Mouse (Mus musculus): ENCODE data around the gene Acbd5.
A peak's percentile ranks its signal among the peaks of the same experiment; 100 is the strongest.
"Not testable (repeated sequence)": the region's sequence is repeated elsewhere in the genome, so short reads cannot be mapped to it uniquely, and the experiment has no call there.

The Acbd5 gene

DNA sequence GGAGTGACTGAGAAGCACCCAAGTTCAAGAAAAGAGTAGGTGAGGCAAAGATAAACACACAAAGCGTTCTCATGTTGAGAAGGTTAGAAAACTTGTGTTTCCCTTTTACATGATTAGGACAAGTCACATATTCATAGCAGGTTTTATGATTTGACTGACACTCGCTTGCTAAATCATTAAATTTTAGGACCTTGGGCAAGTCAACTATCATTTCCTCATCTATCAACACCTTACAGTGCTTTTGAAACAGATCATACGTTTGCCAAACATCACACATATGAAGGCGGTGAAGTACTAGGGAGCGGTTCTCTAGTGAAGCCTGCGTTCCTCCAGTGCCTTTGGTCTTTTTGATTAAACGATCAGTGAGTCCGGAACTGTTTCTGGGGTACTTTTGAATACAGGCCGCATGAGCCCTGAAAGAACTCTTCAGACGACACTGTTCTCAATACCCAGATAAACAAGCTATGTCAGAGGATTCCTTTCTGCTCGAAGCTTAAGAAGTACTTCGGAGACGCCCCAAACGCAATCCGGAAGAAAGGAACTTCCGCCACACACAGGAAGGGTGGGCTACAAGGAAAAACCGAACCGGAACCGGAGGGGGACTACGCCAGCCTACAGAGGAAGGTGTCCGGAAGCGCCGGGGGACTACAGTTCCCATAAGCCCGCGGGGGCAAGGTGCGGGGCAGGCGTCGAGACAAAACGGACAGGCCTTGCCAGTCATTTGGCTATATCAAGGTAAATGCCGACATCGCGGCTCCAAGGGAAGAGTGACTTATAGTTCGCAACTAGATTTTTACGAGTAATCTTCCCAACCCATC, at the start of gene Acbd5:
Gene Acbd5, plus strand, starts transcription at position 616 of the 818 bp plus-strand sequence.
- DNase-seq (ENCODE audit: low spot score in 2 of 2) = peak; percentile 91

DNA sequence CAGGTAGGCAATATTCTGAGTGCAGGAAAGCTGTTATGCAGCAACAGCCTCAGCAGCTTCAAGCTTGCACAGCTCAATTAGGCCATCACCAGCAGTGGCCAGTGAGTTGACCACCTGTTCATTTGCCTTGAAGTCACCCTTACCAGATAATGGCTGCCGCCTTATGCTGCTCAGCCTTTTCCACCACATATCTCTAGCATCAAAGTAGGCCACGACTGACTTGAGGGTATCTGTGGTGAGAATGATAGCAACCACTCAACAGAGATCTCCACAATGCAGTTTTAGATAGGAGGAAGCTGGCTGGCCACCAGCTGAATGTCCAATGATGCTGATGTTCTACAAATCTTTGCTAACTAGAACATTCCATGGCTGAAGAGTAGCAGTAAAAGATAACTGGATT, 48.8 kb upstream of the Acbd5 start:
- DNase-seq (ENCODE audit: low spot score in 2 of 2) = no peak

DNA sequence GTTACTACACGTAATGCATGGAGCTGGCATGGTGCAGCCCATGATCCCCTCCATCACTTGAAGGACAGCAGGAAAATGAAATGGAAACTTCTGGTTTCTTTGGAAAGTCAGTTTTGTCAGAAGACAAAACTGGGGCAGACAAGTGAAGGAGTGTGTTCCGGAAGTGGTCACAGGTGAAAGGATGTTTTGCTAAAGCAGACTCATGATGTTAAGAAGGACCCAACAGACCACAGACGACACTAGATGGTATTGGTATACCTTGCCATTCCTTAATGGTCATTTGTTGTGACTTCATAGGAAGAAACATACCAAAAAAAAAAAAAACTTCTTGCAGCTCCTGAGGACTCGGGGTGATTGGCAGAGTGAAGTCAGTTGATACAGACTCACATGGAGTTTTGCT, 46.6 kb upstream of the Acbd5 start:
- no peak for DNase-seq (ENCODE audit: low spot score in 2 of 2)

DNA sequence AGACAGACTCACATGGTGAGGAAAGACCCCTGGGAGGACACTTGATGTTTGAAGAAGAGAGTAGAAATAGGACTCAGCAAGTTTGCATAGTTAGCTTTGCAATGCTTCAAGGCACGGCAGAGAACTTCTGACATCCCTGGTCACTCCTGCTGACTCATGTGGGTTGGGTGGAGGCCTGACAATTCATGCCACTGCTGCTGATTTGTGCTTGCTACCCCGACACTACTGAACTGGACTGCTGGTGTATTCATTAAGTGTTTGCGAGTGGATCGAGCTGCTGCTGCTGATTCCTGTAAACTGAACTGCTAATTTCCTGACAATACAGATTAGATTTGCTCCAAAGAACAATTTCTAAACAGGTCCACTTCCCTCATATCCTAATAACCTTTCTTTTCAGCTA, 46.2 kb upstream of the Acbd5 start:
- no peak for DNase-seq (ENCODE audit: low spot score in 2 of 2)

DNA sequence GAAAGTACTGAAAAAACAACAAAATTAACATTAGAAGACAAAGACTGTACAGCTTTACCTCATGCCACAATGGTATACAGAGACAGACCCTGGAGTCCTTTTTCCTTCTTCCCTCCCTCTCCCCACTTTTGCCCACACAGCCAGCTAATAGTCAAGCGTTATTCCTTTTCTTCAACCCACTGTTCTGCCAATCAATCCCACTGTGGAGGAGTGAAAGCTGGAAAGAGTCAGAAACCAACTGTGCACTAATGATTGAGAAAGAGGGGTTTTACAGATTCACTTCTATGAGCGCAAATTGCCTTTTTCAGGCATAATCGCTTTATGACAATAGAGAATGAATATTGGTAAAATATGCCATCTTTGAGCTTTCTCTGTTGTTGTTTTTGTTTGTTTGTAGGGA, 44.9 kb upstream of the Acbd5 start:
- no peak for DNase-seq (ENCODE audit: low spot score in 2 of 2)

DNA sequence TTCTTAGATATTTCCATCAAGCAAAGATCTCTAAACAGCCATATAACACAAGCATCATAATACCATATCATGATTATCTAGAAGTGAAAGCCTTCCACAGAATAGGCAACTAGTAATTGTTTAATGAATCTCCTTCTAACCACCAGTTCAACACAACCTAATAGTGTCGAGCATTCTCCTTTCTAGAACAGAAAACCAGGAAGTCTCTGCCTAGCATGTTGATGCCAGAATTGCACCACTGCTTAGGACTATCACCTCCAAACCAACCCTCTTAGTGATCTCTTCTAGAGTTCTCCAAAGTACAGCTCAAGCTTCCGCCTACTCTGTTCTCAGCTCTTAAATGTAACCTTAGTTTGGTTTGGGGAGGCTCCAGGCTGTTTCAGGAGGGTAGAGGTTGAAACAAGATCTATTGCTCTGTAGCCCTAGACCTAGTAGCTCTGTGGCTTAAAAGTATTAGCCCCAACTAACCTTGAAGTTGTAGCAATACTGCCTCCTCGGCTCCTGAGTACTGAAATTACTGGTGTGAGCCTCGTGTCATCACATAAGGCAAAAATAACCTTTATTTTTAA, 44.2 kb upstream of the Acbd5 start:
- DNase-seq (ENCODE audit: low spot score in 2 of 2) = no peak

DNA sequence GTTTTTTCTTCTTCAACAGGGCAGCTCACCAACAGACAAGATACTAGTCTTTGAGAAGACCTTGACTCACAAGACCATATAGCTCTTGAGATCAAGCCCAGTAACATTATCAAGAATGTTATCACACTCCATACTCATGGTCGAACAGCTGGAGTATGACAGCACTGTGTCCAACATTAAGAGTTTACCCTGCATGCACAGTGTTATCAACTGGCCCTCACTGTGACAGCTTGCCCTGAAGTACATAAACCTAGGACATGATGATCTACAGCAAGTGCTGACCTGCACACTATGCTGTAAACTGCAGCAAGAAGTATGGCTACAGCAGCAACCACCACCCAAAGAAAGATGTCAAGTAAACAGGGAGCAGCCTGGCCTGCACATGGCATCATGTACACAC, 41.6 kb upstream of the Acbd5 start:
- DNase-seq (ENCODE audit: low spot score in 2 of 2) = no peak

DNA sequence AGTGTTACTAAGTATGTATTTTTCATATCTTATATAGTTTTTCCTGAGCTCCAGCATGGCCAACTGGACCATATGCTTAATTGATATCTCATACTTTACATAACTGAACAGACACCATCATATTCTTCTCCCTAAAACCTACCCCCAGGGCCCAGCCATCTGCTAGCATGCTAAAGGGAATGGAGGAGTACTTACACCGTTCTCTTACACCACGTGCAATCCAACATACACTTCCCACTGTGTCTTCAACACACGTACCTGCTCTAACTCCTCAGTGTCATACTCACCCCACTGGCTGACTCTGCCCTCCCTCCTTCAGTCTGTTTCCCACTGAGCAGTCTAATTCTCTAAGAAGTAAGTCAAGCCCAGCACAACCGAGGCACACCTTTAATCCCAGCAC, 39.1 kb upstream of the Acbd5 start:
- no peak for DNase-seq (ENCODE audit: low spot score in 2 of 2)

DNA sequence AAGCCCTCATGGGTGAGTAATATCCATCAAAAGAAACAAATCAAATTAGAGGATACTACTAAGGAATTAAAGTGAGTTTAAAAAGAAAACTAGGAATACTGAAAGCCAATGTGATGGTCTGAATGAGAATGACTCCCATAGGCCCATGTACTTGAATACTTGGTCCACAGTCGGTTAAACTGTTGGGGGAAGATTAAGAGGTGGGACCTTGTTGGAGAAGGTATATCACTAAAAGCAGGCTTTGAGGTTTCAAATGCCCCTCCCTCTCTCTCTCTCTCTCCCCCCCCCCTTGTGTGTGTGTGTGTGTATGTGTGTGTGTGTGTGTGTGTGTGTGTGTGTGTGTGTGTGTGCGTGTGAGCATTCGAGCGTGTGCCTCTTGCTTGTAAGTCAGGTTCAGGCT, 37.3 kb upstream of the Acbd5 start:
- DNase-seq (ENCODE audit: low spot score in 2 of 2) = no peak

DNA sequence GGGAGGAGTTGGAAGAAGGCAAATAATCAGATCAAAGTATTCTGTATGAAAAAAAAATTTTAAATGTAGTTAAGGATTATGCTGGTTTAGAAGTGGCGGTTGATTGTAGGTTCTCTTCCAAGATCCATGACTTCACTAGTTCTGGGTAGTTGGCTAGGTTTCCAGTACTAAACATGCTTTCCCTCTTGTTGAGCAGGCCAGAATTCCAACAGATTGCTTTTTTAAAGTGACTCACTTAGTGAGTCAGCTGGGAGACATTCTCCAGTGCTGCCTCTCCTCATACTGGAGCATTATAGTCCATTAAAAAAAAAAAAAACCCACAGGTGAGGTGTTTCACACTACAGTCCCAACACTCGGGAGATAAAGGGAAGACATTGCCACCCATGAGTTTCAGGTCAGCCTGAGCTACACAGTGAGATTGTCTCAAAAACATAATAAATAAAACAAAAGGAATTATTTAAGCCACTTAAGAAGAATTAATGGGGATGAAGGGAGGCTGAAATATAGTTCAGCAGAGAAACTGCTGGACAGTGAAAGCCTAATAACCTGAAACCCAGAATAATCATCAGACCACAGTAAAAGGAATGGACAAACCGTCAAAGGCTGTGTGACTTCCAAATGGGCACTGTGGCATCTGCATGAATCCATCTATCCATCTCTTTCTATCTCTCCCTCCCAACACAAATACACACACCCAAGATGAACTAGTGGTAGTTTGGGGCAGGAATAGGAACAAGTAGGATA, 33.1 kb upstream of the Acbd5 start:
- no peak for DNase-seq (ENCODE audit: low spot score in 2 of 2)

DNA sequence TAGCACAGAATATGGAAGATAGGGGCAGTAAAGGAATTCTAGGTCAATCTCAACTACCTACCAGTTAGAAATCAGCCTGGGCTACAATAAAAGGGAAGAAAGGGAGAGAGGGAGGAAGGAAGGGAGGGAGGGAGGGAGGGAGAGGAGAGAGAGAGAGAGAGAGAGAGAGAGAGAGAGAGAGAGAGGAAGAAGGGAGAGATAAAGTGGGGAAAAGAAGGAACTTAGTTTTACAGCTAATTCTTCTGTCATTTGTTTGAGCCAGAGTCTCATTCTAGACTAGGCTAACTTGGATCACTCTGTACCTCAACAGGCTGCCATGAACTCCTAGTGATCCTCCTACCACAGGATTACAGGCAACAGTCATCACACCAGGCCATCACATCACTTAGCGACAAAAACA, 32.5 kb upstream of the Acbd5 start:
- no peak for DNase-seq (ENCODE audit: low spot score in 2 of 2)

DNA sequence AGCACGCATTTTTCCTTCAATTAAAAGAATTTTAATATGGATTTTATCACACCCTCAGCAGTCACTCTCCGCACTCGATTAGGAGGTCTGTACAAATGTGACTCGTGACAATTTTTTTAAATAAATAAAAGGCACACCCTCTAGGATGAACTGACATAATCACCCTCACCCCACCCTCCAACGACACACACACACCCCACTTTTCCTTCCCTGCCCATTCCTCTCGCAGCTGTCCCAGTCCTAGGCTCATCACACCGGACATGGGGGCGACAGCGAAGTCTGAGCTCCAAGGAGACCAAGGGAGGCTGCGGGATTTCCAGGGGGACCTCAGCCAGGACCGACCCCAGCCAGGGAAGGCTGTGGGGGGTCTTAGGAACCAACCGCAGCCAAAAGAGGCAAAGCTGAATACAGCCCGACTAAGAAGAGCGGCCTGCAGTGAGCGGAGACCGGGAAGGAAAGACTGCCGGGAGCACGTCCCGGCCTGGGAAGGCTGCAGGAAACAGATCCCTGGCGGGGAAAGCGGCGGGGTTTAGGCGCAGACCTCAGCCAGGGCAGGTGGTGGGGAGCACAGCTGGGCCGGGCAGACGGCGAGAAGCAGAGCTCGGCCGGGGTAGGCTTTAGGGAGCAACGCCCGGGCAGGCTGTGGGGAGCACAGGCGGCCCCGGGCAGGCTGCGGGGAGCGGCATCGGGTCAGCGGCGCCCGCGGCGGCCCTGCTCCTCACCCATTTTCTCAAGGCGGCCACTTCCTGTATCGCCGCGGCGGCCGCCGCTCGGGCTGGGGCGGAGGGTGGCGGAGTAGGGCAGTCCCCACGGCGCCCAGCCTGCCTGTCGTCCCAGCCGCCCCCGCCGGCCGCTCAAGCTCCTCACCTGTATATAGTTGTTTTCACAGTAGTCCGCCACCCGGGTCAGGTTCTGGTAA, 28.6 kb upstream of the Acbd5 start:
- DNase-seq (ENCODE audit: low spot score in 2 of 2) = peak in 1 of 2 experiments; percentile 29

DNA sequence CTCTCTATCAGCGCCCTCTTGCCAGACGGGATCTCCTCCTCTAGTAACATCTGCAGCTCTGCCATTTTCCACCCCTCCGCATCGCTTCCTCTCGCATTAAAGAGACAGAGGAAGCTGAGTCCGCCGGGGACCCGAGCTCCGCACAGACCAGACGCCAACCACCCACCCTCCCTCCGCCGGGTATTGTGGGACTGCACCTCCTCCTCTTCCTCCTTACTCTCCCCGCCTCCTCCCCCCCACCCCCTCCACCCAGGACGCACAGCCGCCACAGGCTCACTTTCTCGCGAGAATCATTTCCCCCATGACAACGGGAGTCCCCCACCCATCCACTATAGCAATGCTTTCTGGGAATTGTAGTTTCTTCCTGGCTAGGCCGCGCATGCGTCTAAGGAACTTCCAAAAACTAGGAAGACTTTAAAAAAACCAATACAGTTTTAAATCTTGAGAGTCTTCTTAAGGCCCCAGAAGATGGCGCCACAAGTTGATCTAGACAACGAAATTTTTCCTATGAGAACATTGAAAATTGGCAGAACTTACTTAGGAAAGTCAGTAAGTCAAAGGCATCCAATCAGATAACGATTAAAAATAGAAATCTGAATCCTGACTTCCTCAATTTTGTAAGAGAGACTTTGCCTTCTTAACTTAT, 27.8 kb upstream of the Acbd5 start, which contains the start of gene Abi1:
Gene Abi1, minus strand, starts transcription at position 241 of the 646 bp plus-strand sequence.
- DNase-seq (ENCODE audit: low spot score in 2 of 2) = peak; percentile 92 to 93

DNA sequence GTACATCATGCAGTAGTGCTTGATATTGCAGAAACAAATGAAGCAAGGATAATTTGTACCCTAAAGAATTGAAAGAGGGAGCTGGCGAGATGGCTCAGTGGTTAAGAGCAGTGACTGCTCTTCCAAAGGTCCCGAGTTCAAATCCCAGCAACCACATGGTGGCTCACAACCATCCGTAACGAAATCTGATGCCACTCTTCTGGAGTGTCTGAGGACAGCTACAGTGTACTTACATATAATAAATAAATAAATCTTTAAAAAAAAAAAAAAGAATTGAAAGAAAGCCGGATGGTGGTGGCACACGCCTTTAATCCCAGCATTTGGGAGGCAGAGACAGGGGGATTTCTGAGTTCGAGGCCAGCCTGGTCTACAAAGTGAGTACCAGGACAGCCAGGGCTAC, 27.3 kb upstream of the Acbd5 start:
- DNase-seq (ENCODE audit: low spot score in 2 of 2) = not testable (repeated sequence)

DNA sequence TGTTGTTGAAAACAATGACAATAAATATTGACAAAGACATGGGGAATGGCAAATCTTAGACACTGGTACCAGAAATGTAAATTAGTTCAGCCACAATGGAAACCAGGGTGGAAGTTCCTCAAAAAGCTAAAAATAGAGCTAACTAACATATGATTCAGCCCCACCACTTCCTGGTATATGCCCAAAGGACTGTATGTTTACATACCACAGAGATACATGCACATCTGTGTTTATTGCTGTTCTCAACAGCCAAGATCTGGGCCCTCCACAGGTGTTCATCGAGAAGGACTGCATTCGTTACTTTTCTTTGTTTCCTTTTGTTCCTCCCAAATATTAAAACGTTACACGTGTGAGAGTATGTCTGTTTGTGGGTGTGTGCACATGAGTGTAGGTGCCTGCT, 26.5 kb upstream of the Acbd5 start:
- DNase-seq (ENCODE audit: low spot score in 2 of 2) = no peak

DNA sequence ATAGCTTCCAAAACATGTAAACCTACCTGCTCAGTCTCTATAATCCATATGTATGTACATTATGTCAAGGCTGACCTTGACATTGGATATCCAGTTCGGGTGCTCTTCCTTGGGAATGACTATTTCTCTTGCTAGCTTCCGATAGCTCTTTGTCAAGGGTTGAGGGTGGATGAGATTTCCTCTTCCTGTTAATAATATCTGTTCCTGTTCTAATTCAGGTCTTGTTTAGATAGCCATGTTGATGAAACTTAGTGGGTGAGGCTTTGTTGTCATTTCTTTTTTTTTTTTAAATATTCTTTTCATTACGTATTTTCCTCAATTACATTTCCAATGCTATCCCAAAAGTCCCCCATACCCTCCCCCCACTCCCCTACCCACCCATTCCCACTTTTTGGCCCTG, 25.8 kb upstream of the Acbd5 start:
- no peak for DNase-seq (ENCODE audit: low spot score in 2 of 2)

DNA sequence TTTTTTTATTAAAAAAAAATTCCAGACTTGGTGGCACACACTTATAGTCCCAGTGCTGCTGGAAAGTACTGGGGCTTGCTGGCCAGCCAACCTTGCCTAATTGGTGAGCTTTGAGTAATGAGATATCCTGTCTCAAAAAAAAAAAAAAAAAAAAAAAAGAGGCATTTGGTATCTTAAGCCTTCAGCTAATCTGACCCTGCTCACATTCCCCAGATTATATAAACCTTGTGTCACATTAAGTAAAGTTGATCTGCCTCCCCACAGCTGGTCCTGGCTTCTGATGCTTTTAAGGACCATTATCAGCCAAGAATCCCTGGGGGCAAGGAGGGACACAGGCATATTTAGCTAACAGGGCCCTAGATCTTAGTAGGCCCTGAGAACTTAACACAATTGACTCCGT, 22.3 kb upstream of the Acbd5 start:
- no peak for DNase-seq (ENCODE audit: low spot score in 2 of 2)

DNA sequence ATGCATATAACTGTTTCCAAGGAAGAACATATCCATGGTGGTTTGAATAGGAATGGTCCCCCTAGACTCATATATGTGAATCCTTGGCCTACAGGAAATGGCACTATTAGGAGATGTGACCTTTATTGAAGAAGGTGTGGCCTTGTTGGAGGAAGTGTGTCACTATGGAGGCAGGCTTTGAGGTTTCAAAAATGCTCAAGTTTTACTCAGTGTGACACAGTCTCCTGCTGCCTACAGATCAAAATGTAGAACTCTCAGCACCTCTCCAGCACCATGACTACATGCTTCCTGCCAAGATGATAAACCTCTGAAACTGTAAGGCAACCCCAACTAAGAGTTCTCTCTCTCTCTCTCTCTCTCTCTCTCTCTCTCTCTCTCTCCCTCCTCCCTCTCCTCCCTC, 20.0 kb upstream of the Acbd5 start:
- DNase-seq (ENCODE audit: low spot score in 2 of 2) = no peak

DNA sequence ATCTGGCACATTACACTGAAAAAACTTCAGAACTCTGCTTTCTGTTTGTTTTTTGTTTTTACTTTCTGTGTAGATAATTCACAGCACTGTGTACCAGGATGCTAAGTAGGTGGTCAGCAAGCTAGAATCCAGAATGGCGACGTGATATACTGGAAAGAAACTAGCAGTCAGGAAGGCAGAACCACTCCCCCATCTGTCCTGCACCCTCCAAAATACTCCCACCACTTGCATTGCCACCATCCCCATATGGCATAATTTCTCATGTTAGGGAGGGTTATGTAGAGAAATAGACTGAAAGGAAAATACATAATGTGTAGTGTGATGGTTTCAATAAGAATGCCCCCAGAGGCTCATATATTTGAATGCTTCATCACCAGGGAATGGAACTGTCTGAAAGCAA, 16.1 kb upstream of the Acbd5 start:
- no peak for DNase-seq (ENCODE audit: low spot score in 2 of 2)

DNA sequence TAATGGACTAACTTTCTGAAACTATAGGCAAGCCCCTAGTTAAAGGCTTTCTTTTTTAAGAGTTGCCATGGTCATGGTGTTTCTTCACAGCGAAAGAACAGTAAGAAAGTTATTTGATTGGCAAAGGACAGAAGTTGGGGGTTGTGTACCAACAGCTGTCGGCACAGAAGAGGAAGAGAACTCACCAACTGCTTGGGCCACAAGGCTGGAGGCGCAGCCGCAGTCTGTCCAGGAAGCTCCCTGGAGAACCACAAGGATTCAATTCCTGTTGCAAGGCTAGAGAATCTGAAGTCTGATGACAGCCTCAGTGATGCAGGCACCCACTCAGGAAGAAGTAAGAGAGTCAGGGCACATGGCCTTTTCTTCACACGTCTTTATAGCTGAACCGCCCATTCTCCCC, 15.4 kb upstream of the Acbd5 start:
- no peak for DNase-seq (ENCODE audit: low spot score in 2 of 2)

DNA sequence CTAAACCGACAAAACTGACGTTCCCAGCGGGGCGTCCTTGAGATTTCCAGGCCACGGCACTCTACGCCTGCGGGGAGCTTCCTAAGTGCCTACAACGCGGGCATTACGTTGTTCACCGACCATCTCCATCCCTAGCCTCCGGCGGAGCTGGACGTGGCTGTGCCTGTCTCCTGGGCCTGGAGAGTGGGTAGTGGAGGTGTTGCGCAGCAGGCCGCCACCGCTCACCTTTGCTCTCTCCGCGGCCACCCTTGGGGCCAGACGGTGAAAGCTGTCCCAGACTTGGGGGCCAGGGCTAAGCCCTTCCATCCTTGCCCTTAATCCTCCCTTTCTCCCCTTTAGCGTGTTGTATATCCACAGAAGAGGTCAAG, 387 bp downstream of the Acbd5 start:
- DNase-seq (ENCODE audit: low spot score in 2 of 2) = peak in 1 of 2 experiments; percentile 34

Data from frontal cortex, postnatal 10 days (tissue).